Mouse (Mus musculus) G1E-ER4 (cell line): ENCODE measurements around the gene Pctp. TPM values are rescaled to one million over a fixed set of nuclear protein-coding genes. Genes with fewer than 3 reads are reported as not detected.

Experiments used
- GATA1 ChIP-seq: IDR thresholded peaks from one replicate; pipeline ENCODE4 v1.8.0; 2012; ENCODE audit warnings: low read length, inconsistent platforms
- polyA plus RNA-seq: library from polyadenylated mRNA; stranded (reverse); fragments of >175 nt; gene quantifications from 2 replicates; pipeline ENCODE4 v1.2.3, GENCODE M21; 2012

The Pctp gene
- polyA plus RNA-seq, 1 experiment, result 2.3 TPM

DNA sequence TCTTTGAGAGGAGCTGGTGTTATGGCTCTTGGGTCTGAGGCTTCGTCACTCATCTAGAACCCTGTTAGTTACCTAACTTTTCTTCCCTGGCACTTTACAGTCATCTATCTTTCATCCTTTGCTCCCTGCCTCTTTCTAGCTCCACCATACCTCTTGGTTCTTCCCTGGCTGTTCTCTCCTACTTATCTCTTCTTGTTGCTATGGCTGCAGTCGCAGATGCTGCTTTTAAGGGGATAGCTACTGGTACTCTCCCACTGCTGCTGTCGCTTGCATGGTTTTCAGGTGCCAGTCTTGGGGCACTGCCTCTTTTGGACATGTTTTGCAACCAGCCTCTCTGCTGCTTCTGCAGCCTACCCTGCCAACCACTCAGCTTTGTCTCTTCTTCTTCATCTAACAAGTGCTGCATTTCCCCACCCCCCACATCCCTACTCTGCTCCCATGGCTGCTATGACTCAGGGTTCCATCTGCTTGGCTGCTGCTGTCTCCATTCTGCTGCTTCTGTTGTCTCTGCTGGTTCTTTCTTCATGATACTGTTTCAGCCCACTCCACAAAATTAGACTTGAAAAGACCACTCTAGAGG is 51.9 kb downstream of the Pctp start:
- no peak for TF ChIP-seq GATA1

DNA sequence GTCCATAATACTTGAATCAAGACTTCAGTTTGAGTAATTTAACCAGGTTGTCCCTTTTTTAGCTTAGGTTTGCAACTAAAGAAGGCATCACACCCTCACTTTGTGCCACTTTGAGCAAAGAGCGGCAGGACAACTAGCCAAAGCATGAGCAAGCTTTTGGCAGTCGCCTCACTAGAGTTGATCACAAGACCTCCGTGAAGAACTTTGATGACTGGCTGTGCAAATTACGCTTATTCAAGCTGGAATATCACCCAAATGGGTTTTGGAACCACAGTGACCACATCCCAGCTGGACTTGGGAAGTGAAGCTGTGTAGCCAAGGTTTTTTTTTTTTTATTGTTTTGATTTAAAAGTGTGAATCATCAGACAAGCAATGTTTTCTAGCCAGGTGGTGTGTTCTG is 54.9 kb downstream of the Pctp start:
- no peak for TF ChIP-seq GATA1

DNA sequence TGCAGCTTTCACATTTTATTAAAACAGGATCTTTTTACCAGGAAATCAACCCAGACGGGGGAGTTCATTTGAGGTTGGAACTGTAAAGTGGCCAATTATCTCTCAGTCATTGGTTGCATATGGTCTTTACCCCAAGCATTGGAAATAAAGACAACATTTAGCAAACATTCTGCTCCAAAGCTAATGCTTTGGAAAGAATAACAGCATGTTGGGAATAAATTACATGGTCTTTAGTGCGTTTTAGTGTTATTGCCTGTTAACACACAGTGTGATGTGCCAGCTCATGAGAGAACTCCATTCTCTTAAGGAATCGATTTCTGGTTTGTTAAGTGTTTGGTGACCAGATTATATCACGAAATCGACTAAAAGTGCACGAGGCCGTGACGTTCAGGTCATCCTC is 57.5 kb downstream of the Pctp start:
- no peak for TF ChIP-seq GATA1

DNA sequence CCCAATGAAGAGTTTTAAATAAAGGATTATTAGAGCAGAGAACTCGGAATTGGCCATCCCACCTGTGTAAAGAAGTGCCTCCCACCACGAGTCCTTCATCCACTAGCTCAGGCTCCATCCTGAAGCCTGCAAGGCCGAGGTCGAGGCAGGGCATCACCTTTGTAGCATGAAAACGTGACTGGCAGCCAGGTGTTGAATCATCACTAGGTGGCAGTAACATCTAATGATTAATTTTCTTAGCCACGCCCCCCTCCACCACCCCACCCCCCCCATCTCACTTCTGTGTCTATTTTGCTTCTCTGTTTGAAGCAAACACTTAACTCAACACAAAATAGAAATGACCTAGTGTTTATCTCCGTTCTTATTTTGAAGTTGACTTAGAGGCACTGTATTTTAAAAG is 65.5 kb downstream of the Pctp start:
- TF ChIP-seq GATA1, result no peak

Other genes with a start within 250 kb of the Pctp start
- gene Ankfn1, start 225.2 kb downstream of the Pctp start, polyA plus RNA-seq, result not detected in 2 replicates
- gene Tmem100, start 27.5 kb upstream of the Pctp start, polyA plus RNA-seq, result 0.58 and 1.2 TPM in 2 replicates
- 0.92 and 1.3 TPM in 2 replicates for gene Gm45716, start 184.8 kb upstream of the Pctp start, polyA plus RNA-seq
- gene Mmd, start 246.6 kb upstream of the Pctp start, polyA plus RNA-seq, result 2.8 and 3.4 TPM in 2 replicates